ENCODE assay signal across 10 mouse cellular contexts in the genomic region with DNA sequence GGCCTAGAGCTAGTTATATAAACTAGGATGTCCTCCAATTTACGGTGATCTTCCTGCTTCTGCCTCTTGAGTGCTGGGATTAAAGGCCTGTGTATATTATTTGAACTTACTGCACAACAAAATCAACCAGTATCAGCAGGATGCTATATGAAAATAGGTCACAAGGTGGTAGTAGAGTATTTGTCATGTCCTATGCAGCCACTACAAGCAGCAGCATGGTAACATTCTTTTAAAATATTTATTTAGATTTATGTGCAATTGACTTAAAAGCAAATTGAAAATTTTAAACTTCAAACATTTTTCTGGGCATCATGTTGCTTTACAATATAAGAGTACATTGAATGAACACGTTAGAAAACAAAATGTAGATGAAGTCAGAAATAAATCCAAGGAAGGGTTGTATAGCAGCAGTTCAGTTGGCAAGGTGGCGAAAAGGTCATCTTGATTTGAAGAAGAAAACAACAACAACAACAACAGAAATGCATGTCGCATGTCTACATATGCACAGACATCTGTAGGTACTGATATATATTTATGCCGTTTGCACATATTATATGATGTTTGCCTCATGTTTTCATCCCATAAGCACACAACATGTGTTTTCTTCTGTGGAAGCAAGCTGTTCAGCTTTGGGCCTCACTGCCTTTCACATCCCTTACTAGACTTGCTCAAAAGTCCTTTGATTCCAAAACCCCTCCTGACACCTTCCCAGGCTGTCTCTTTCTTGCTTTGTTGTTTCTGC.
DNase-seq lines count a peak whose midpoint lies in the region; ATAC-seq and TF ChIP-seq lines count a peak whose summit lies in the region.
"Had no signal": no experiment of that assay in that cellular context is flagged by ENCODE, and none has a peak within 500 bp of the region (broad histone marks: within the 10 kb centered on the region; RNA-seq: fewer than 3 reads in every experiment).

No protein-coding gene starts in this region.

- no peak overlapping the region for H3K9ac ChIP-seq in forebrain, embryonic 13.5 days
- H3K9ac ChIP-seq in forebrain, embryonic 11.5 days (ENCODE audit: low read length) = no peak overlapping the region
- H3K9ac ChIP-seq in liver, postnatal 0 days (replicated peaks) = no peak overlapping the region
- no peak overlapping the region for H3K9ac ChIP-seq in liver, embryonic 12.5 days
- no peak overlapping the region for H3K9ac ChIP-seq in embryonic facial prominence, embryonic 14.5 days (ENCODE audit: low read depth, low read length)
- H3K9ac ChIP-seq: limb, embryonic 13.5 days had no signal

- no peak for DNase-seq in forebrain, embryonic 11.5 days (ENCODE audit: low spot score)
- no peak for DNase-seq in liver, postnatal 0 days
- peak; percentile 41 for DNase-seq in embryonic facial prominence, embryonic 14.5 days (ENCODE audit: low spot score)
- peak; percentile 64 for DNase-seq in retina, embryonic 14.5 days (ENCODE audit: low spot score)
- DNase-seq in right cerebral cortex, postnatal 4 days = no peak
- DNase-seq: right cerebral cortex, postnatal 14 days had no signal

- TF ChIP-seq EP300 in liver, postnatal 0 days (IDR thresholded peaks at IDR 0.05; ENCODE audit: low read depth) = no peak

- H3K27me3 ChIP-seq in forebrain, embryonic 13.5 days = no peaks in the 10 kb centered on the region
- H3K27me3 ChIP-seq in forebrain, embryonic 11.5 days (ENCODE audit: control insufficient read depth, insufficient read depth, low read length) = no peaks in the 10 kb centered on the region
- no peaks in the 10 kb centered on the region for H3K27me3 ChIP-seq in liver, postnatal 0 days (ENCODE audit: insufficient read depth, low read length)
- no peaks in the 10 kb centered on the region for H3K27me3 ChIP-seq in liver, embryonic 12.5 days (replicated peaks)
- H3K27me3 ChIP-seq in embryonic facial prominence, embryonic 14.5 days (replicated peaks; ENCODE audit: control insufficient read depth, insufficient read depth, low read length) = no peaks in the 10 kb centered on the region
- H3K27me3 ChIP-seq: limb, embryonic 13.5 days had no signal

- H3K4me1 ChIP-seq in forebrain, embryonic 13.5 days = no peaks in the 10 kb centered on the region
- H3K4me1 ChIP-seq in forebrain, embryonic 11.5 days (replicated peaks; ENCODE audit: control insufficient read depth, insufficient read depth, low read length) = no peaks in the 10 kb centered on the region
- no peaks in the 10 kb centered on the region for H3K4me1 ChIP-seq in liver, postnatal 0 days (ENCODE audit: insufficient read depth)
- H3K4me1 ChIP-seq in liver, embryonic 12.5 days = no peaks in the 10 kb centered on the region
- no peaks in the 10 kb centered on the region for H3K4me1 ChIP-seq in embryonic facial prominence, embryonic 14.5 days (ENCODE audit: control insufficient read depth, insufficient read depth, low read length)
- H3K4me1 ChIP-seq: limb, embryonic 13.5 days had no signal

- peak; percentile 48 for TF ChIP-seq CTCF in liver, postnatal 0 days (IDR thresholded peaks at IDR 0.05; ENCODE audit: low read depth)

- no peak overlapping the region for H3K4me3 ChIP-seq in forebrain, embryonic 13.5 days
- H3K4me3 ChIP-seq in forebrain, embryonic 11.5 days (ENCODE audit: low read depth, low read length) = no peak overlapping the region
- no peak overlapping the region for H3K4me3 ChIP-seq in liver, postnatal 0 days (ENCODE audit: low read depth, low read length)
- no peak overlapping the region for H3K4me3 ChIP-seq in liver, embryonic 12.5 days
- no peak overlapping the region for H3K4me3 ChIP-seq in embryonic facial prominence, embryonic 14.5 days (ENCODE audit: low read depth, low read length)
- H3K4me3 ChIP-seq: limb, embryonic 13.5 days had no signal

- no peak overlapping the region for H3K27ac ChIP-seq in forebrain, embryonic 13.5 days
- H3K27ac ChIP-seq in forebrain, embryonic 11.5 days (ENCODE audit: low read depth, low read length) = no peak overlapping the region
- H3K27ac ChIP-seq in liver, postnatal 0 days (ENCODE audit: low read depth) = no peak overlapping the region
- no peak overlapping the region for H3K27ac ChIP-seq in liver, embryonic 12.5 days
- no peak overlapping the region for H3K27ac ChIP-seq in embryonic facial prominence, embryonic 14.5 days (replicated peaks; ENCODE audit: low read depth, low read length)
- H3K27ac ChIP-seq: limb, embryonic 13.5 days had no signal

- WGBS in forebrain, embryonic 13.5 days = 80% methylated on average over 5 of the region's 5 CpGs
- 91% methylated on average over 5 of the region's 5 CpGs for WGBS in forebrain, embryonic 11.5 days
- WGBS in liver, postnatal 0 days (ENCODE audit: insufficient replicate concordance) = 79% methylated on average over 5 of the region's 5 CpGs
- 65% methylated on average over 5 of the region's 5 CpGs for WGBS in liver, embryonic 12.5 days (ENCODE audit: insufficient replicate concordance)
- WGBS in embryonic facial prominence, embryonic 14.5 days = 81% methylated on average over 5 of the region's 5 CpGs

- H3K4me2 ChIP-seq in forebrain, embryonic 13.5 days = no peak overlapping the region
- no peak overlapping the region for H3K4me2 ChIP-seq in forebrain, embryonic 11.5 days (ENCODE audit: low read depth, low read length, severe bottlenecking)
- no peak overlapping the region for H3K4me2 ChIP-seq in liver, postnatal 0 days (ENCODE audit: low read depth, low read length)
- no peak overlapping the region for H3K4me2 ChIP-seq in liver, embryonic 12.5 days
- no peak overlapping the region for H3K4me2 ChIP-seq in embryonic facial prominence, embryonic 14.5 days (ENCODE audit: low read depth, low read length)
- H3K4me2 ChIP-seq: limb, embryonic 13.5 days had no signal

- peak; percentile 74 for ATAC-seq in forebrain, embryonic 13.5 days
- ATAC-seq in forebrain, embryonic 11.5 days (replicated peaks; ENCODE audit: low FRiP score) = no peak
- ATAC-seq in liver, postnatal 0 days = no peak
- ATAC-seq in liver, embryonic 12.5 days = no peak
- ATAC-seq in embryonic facial prominence, embryonic 14.5 days (ENCODE audit: low read depth) = 0 out of 2 replicates have a peak, but pooled peaks have one; percentile 33
- ATAC-seq in megakaryocyte, adult 5-6 weeks (ENCODE audit: poor library complexity, severe bottlenecking) = no peak

- no peaks in the 10 kb centered on the region for H3K36me3 ChIP-seq in forebrain, embryonic 13.5 days (ENCODE audit: poor library complexity, severe bottlenecking)
- no peaks in the 10 kb centered on the region for H3K36me3 ChIP-seq in forebrain, embryonic 11.5 days (ENCODE audit: control insufficient read depth, insufficient read depth, low read length)
- no peaks in the 10 kb centered on the region for H3K36me3 ChIP-seq in liver, postnatal 0 days (replicated peaks; ENCODE audit: insufficient read depth, low read length)
- no peaks in the 10 kb centered on the region for H3K36me3 ChIP-seq in liver, embryonic 12.5 days
- H3K36me3 ChIP-seq in embryonic facial prominence, embryonic 14.5 days (ENCODE audit: control insufficient read depth, insufficient read depth, low read length) = no peaks in the 10 kb centered on the region
- H3K36me3 ChIP-seq: limb, embryonic 13.5 days had no signal

- H3K9me3 ChIP-seq in forebrain, embryonic 13.5 days (replicated peaks) = no peaks in the 10 kb centered on the region
- no peaks in the 10 kb centered on the region for H3K9me3 ChIP-seq in forebrain, embryonic 11.5 days (ENCODE audit: control insufficient read depth, low read length)
- H3K9me3 ChIP-seq in liver, postnatal 0 days (ENCODE audit: low read length) = no peaks in the 10 kb centered on the region
- H3K9me3 ChIP-seq in liver, embryonic 12.5 days (replicated peaks) = no peaks in the 10 kb centered on the region
- no peaks in the 10 kb centered on the region for H3K9me3 ChIP-seq in embryonic facial prominence, embryonic 14.5 days (ENCODE audit: control insufficient read depth, low read length)
- H3K9me3 ChIP-seq: limb, embryonic 13.5 days had no signal

Comparison
In these comparisons a context has a peak if more than half of its experiments do, and no peak if none do; other contexts are left out.
1. ATAC-seq: peak in forebrain, embryonic 13.5 days (single experiment) and embryonic facial prominence, embryonic 14.5 days (single experiment); none in forebrain, embryonic 11.5 days (single experiment), liver, postnatal 0 days (single experiment), liver, embryonic 12.5 days (single experiment) and megakaryocyte, adult 5-6 weeks (single experiment).
2. DNase-seq: peak in embryonic facial prominence, embryonic 14.5 days (single experiment) and retina, embryonic 14.5 days (single experiment); none in forebrain, embryonic 11.5 days (single experiment), liver, postnatal 0 days (single experiment) and right cerebral cortex, postnatal 4 days (single experiment).